Mouse (Mus musculus): ENCODE results near the gene Lrwd1. TPM values are rescaled to one million over a fixed set of nuclear protein-coding genes. Genes with fewer than 3 reads are reported as not detected.

Gene Lrwd1
- polyA plus RNA-seq, 1 experiment from 2014 or later = 49.1 TPM

GRCm38 (mm10) chr5:136144606-136145430, 8.9 kb upstream of the Lrwd1 start:
- WGBS = 72% methylated on average over 12 of the region's 12 CpGs
- H3K4me2 ChIP-seq (replicated peaks) = no peak overlapping the region

GRCm38 (mm10) chr5:136143161-136143755, 7.4 kb upstream of the Lrwd1 start:
- 92% methylated on average over 6 of the region's 6 CpGs for WGBS

More at GRCm38 (mm10) chr5:136144606-136145430, 8.9 kb upstream of the Lrwd1 start:
- Histone ChIP-seq H3K27ac (no peak overlapping the region), H3K36me3 (peaks cover 25% of the 10 kb centered on the region), H3K9me3 (peaks cover 4% of the 10 kb centered on the region; the same call in 1 of the 2 replicates), H3K27me3 (no peaks in the 10 kb centered on the region), H3K4me3 (no peak overlapping the region), H3K9ac (no peak overlapping the region), H3K4me1 (no peaks in the 10 kb centered on the region)
- no peak for ATAC-seq (ENCODE audit: insufficient number of reproducible peaks, insufficient read depth, low FRiP score, low TSS enrichment)

GRCm38 (mm10) chr5:136142746-136143145, 6.9 kb upstream of the Lrwd1 start:
- 87% methylated on average over 5 of the region's 5 CpGs for WGBS
- Histone ChIP-seq H3K4me1 (no peaks in the 10 kb centered on the region), H3K4me2 (replicated peaks) (no peak overlapping the region), H3K9ac (no peak overlapping the region), H3K27ac (no peak overlapping the region), H3K9me3 (peaks cover 4% of the 10 kb centered on the region; the same call in 1 of the 2 replicates), H3K36me3 (peaks cover 32% of the 10 kb centered on the region), H3K27me3 (no peaks in the 10 kb centered on the region), H3K4me3 (no peak overlapping the region)
- ATAC-seq (ENCODE audit: insufficient number of reproducible peaks, insufficient read depth, low FRiP score, low TSS enrichment) = no peak

More at GRCm38 (mm10) chr5:136143161-136143755, 7.4 kb upstream of the Lrwd1 start:
- Histone ChIP-seq H3K36me3 (peaks cover 32% of the 10 kb centered on the region), H3K4me3 (no peak overlapping the region), H3K9me3 (peaks cover 4% of the 10 kb centered on the region; the same call in 1 of the 2 replicates), H3K9ac (no peak overlapping the region), H3K4me2 (replicated peaks) (no peak overlapping the region), H3K27ac (no peak overlapping the region), H3K27me3 (no peaks in the 10 kb centered on the region), H3K4me1 (no peaks in the 10 kb centered on the region)
- ATAC-seq (ENCODE audit: insufficient number of reproducible peaks, insufficient read depth, low FRiP score, low TSS enrichment) = no peak

- no peak for ATAC-seq (ENCODE audit: insufficient number of reproducible peaks, insufficient read depth, low FRiP score, low TSS enrichment)
- no peak overlapping the region for H3K4me2 ChIP-seq (replicated peaks)
- peaks cover 10% of the 10 kb centered on the region for H3K4me1 ChIP-seq
- no peak overlapping the region for H3K9ac ChIP-seq
- peaks cover 4% of the 10 kb centered on the region; the same call in 1 of the 2 replicates for H3K9me3 ChIP-seq
- H3K4me3 ChIP-seq = no peak overlapping the region
- H3K27ac ChIP-seq = no peak overlapping the region
- H3K27me3 ChIP-seq = no peaks in the 10 kb centered on the region
- peaks cover 32% of the 10 kb centered on the region for H3K36me3 ChIP-seq
- WGBS = 88% methylated on average over 10 of the region's 10 CpGs
Observed at GRCm38 (mm10) chr5:136140057-136140482, 4.2 kb upstream of the Lrwd1 start.

- peaks cover 14% of the 10 kb centered on the region for H3K4me1 ChIP-seq
- H3K4me2 ChIP-seq (replicated peaks) = no peak overlapping the region
- H3K9ac ChIP-seq = no peak overlapping the region
- no peak overlapping the region for H3K4me3 ChIP-seq
- no peaks in the 10 kb centered on the region for H3K27me3 ChIP-seq
- no peak overlapping the region for H3K27ac ChIP-seq
- H3K36me3 ChIP-seq = peaks cover 32% of the 10 kb centered on the region
- 94% methylated on average over 13 of the region's 13 CpGs for WGBS
- H3K9me3 ChIP-seq = peaks cover 4% of the 10 kb centered on the region; the same call in 1 of the 2 replicates
- ATAC-seq (ENCODE audit: insufficient number of reproducible peaks, insufficient read depth, low FRiP score, low TSS enrichment) = no peak
Observed at GRCm38 (mm10) chr5:136139393-136139792, 3.5 kb upstream of the Lrwd1 start.

GRCm38 (mm10) chr5:136137658-136138274, 1.9 kb upstream of the Lrwd1 start:
- H3K4me3 ChIP-seq = no peak overlapping the region
- peaks cover 42% of the 10 kb centered on the region for H3K36me3 ChIP-seq

GRCm38 (mm10) chr5:136136292-136136990, 567 bp upstream of the Lrwd1 start:
- Histone ChIP-seq H3K27ac (peak overlapping the region; percentile 25; the same call in 1 of the 2 replicates), H3K4me1 (peaks cover 14% of the 10 kb centered on the region), H3K4me3 (peak overlapping the region; percentile 78), H3K27me3 (no peaks in the 10 kb centered on the region), H3K36me3 (peaks cover 44% of the 10 kb centered on the region), H3K9me3 (no peaks in the 10 kb centered on the region), H3K4me2 (replicated peaks) (peak overlapping the region; percentile 79), H3K9ac (peak overlapping the region; percentile 75)
- ATAC-seq (ENCODE audit: insufficient number of reproducible peaks, insufficient read depth, low FRiP score, low TSS enrichment) = no peak
- 7% methylated on average over 20 of the region's 20 CpGs for WGBS

More at GRCm38 (mm10) chr5:136137658-136138274, 1.9 kb upstream of the Lrwd1 start:
- Histone ChIP-seq H3K4me2 (replicated peaks) (no peak overlapping the region), H3K4me1 (peaks cover 14% of the 10 kb centered on the region), H3K9me3 (no peaks in the 10 kb centered on the region), H3K9ac (no peak overlapping the region), H3K27ac (no peak overlapping the region), H3K27me3 (no peaks in the 10 kb centered on the region)
- WGBS = 72% methylated on average over 13 of the region's 13 CpGs
- no peak for ATAC-seq (ENCODE audit: insufficient number of reproducible peaks, insufficient read depth, low FRiP score, low TSS enrichment)

- H3K9me3 ChIP-seq = no peaks in the 10 kb centered on the region
- H3K27me3 ChIP-seq = no peaks in the 10 kb centered on the region
- H3K36me3 ChIP-seq = peaks cover 69% of the 10 kb centered on the region
- peaks cover 10% of the 10 kb centered on the region for H3K4me1 ChIP-seq
- no peak overlapping the region for H3K4me3 ChIP-seq
- 85% methylated on average over 10 of the region's 10 CpGs for WGBS
- no peak for ATAC-seq (ENCODE audit: insufficient number of reproducible peaks, insufficient read depth, low FRiP score, low TSS enrichment)
- no peak overlapping the region for H3K4me2 ChIP-seq (replicated peaks)
- H3K27ac ChIP-seq = no peak overlapping the region
- H3K9ac ChIP-seq = no peak overlapping the region
Observed at GRCm38 (mm10) chr5:136122165-136122564, 13.7 kb downstream of the Lrwd1 start.

- 0% methylated on average over 22 of the region's 22 CpGs for WGBS
- peak; percentile 37; the same call in 1 of the 2 replicates for ATAC-seq (ENCODE audit: insufficient number of reproducible peaks, insufficient read depth, low FRiP score, low TSS enrichment)
- H3K27ac ChIP-seq = peak overlapping the region; percentile 55; the same call in 1 of the 2 replicates
Observed at GRCm38 (mm10) chr5:136116784-136117112, 19.1 kb downstream of the Lrwd1 start.

GRCm38 (mm10) chr5:136115891-136116783, 19.7 kb downstream of the Lrwd1 start, which contains the start of gene Polr2j:
TSS of gene Polr2j (plus strand) at chr5:136116631.
- peak; percentile 84 for ATAC-seq (ENCODE audit: insufficient number of reproducible peaks, insufficient read depth, low FRiP score, low TSS enrichment)
- WGBS = 3% methylated on average over 42 of the region's 42 CpGs
- Histone ChIP-seq H3K36me3 (peaks cover 19% of the 10 kb centered on the region), H3K4me2 (replicated peaks) (peak within 1 kb of the TSS; percentile 92), H3K27ac (peak within 1 kb of the TSS; percentile 55; the same call in 1 of the 2 replicates), H3K9ac (peak within 1 kb of the TSS; percentile 81), H3K9me3 (no peaks in the 10 kb centered on the region), H3K4me1 (peaks cover 17% of the 10 kb centered on the region), H3K27me3 (no peaks in the 10 kb centered on the region), H3K4me3 (peak within 1 kb of the TSS; percentile 93)

More at GRCm38 (mm10) chr5:136116784-136117112, 19.1 kb downstream of the Lrwd1 start:
- Histone ChIP-seq H3K4me3 (peak overlapping the region; percentile 93), H3K27me3 (no peaks in the 10 kb centered on the region), H3K9ac (peak overlapping the region; percentile 81), H3K4me2 (replicated peaks) (peak overlapping the region; percentile 92), H3K36me3 (peaks cover 25% of the 10 kb centered on the region), H3K4me1 (peaks cover 17% of the 10 kb centered on the region), H3K9me3 (no peaks in the 10 kb centered on the region)

Measured in embryonic facial prominence, embryonic 12.5 days (tissue).